Mouse (Mus musculus) ovary, postnatal 36 days (tissue): ENCODE measurements around the gene Gdf9.

Experiments used
- DNase-seq: peaks from one replicate; pipeline ENCODE4 v3.0.0; 2022; ENCODE audit warnings: low spot score, mixed read lengths

The Gdf9 gene

GRCm38 (mm10) chr11:53478383-53479170 lies 47.8 kb downstream of the Gdf9 start:
- DNase-seq, result no peak

- DNase-seq, result no peak
Observed at GRCm38 (mm10) chr11:53479171-53479782, 48.5 kb downstream of the Gdf9 start.

GRCm38 (mm10) chr11:53479783-53480301 lies 49.0 kb downstream of the Gdf9 start, which contains the start of the genes Gm9945 and Sowaha:
Gene Gm9945, plus strand, starts transcription at chr11:53480166.
Gene Sowaha, minus strand, starts transcription at chr11:53480274.
- peak; percentile 37 for DNase-seq

- DNase-seq, result no peak
Observed at GRCm38 (mm10) chr11:53481088-53481730, 50.4 kb downstream of the Gdf9 start.

GRCm38 (mm10) chr11:53483159-53483891 lies 52.5 kb downstream of the Gdf9 start:
- peak; percentile 40 for DNase-seq

GRCm38 (mm10) chr11:53485719-53486118 lies 54.9 kb downstream of the Gdf9 start:
- no peak for DNase-seq

GRCm38 (mm10) chr11:53486351-53486750 lies 55.5 kb downstream of the Gdf9 start:
- DNase-seq, result no peak

GRCm38 (mm10) chr11:53486822-53487594 lies 56.2 kb downstream of the Gdf9 start:
- peak; percentile 37 for DNase-seq
